Mouse (Mus musculus) ES-E14 (cell line): ENCODE data around the gene Spry1. TPM values are rescaled to one million over a fixed set of nuclear protein-coding genes. Genes with fewer than 3 reads are reported as not detected.

Source experiments
- DNase-seq: peaks from one replicate; pipeline ENCODE4 v3.0.0-alpha.2; 2013; ENCODE audit warnings: low read depth, low spot score
- H3K27ac ChIP-seq: 2 replicates; pipeline ENCODE4 v1.5.1; 2012; ENCODE audit warnings: low read depth, mild to moderate bottlenecking, low read length, moderate library complexity, mixed read lengths; ENCODE audit not compliant: poor library complexity, insufficient read depth, severe bottlenecking
- H3K36me3 ChIP-seq: 2 replicates; pipeline ENCODE4 v1.6.1; 2012; ENCODE audit warnings: mild to moderate bottlenecking, low read length, moderate library complexity, mixed read lengths; ENCODE audit not compliant: control insufficient read depth, poor library complexity, insufficient read depth, severe bottlenecking
- H3K4me1 ChIP-seq, 2 experiments: fragments of 150-350 bp in 1 of 2; sonication (generic) in 1 of 2; 2 replicates each; pipeline ENCODE4 v1.6.1; 2012; ENCODE audit warnings: low read length in 2 of 2, mild to moderate bottlenecking in 1 of 2, mixed read lengths in 1 of 2; ENCODE audit not compliant: control insufficient read depth in 2 of 2, insufficient read depth in 2 of 2, poor library complexity in 1 of 2
- H3K4me3 ChIP-seq, 2 experiments: fragments of 150-350 bp in 1 of 2; sonication (generic) in 1 of 2; 2 replicates each; pipeline ENCODE4 v1.5.1; 2012; ENCODE audit warnings: low read length in 2 of 2, low read depth in 1 of 2, mild to moderate bottlenecking in 1 of 2, mixed read lengths in 1 of 2; ENCODE audit not compliant: insufficient read depth in 1 of 2, poor library complexity in 1 of 2, severe bottlenecking in 1 of 2
- H3K9ac ChIP-seq: 2 replicates; pipeline ENCODE4 v1.6.1; 2012; ENCODE audit warnings: low read depth, mild to moderate bottlenecking, low read length, mixed read lengths; ENCODE audit not compliant: poor library complexity, insufficient read depth, severe bottlenecking
- H3K9me3 ChIP-seq: fragments of 150-350 bp; sonication (generic); 2 replicates; pipeline ENCODE4 v1.6.1; 2012; ENCODE audit warnings: low read depth, mild to moderate bottlenecking, low read length; ENCODE audit not compliant: control insufficient read depth, insufficient read depth
- CHD2 ChIP-seq: IDR thresholded peaks from 2 replicates; pipeline ENCODE4 v1.6.1; 2014; ENCODE audit warnings: mild to moderate bottlenecking, low read depth, low read length, inconsistent platforms
- HCFC1 ChIP-seq: IDR thresholded peaks from 2 replicates; pipeline ENCODE4 v1.6.1; 2012; ENCODE audit warnings: low read length, inconsistent platforms, borderline replicate concordance; ENCODE audit not compliant: insufficient read depth
- MAFK ChIP-seq: IDR thresholded peaks from 2 replicates; pipeline ENCODE4 v1.6.1; 2014; ENCODE audit warnings: mild to moderate bottlenecking, low read depth, low read length, inconsistent platforms; ENCODE audit not compliant: insufficient read depth
- ZC3H11A ChIP-seq: IDR thresholded peaks from 2 replicates; pipeline ENCODE4 v1.6.1; 2012; ENCODE audit warnings: low read depth, mild to moderate bottlenecking, inconsistent platforms, low read length, borderline replicate concordance
- ZNF384 ChIP-seq: IDR thresholded peaks from 2 replicates; pipeline ENCODE4 v1.6.1; 2012; ENCODE audit warnings: low read depth, low read length, inconsistent platforms
- in situ Hi-C, 2 experiments: fragments of 600-800 bp; cut with MboI; formaldehyde crosslinking; loops; one replicate each; pipeline ENCODE4 v1.15.1; 2025; ENCODE audit warnings: low sequenced_read_pairs in 2 of 2, inconsistent platforms in 1 of 2; ENCODE audit not compliant: unreplicated experiment in 2 of 2
- total RNA-seq: library from RNA; depleted of rRNA; stranded (reverse); fragments of 300-350 nt; gene quantifications from 2 replicates; pipeline ENCODE4 v1.2.3, GENCODE M21; 2012

Spry1 gene
- total RNA-seq, 1 experiment, result 7.1 TPM

- H3K9ac ChIP-seq, result no peak overlapping the region
- no peak for TF ChIP-seq HCFC1
- TF ChIP-seq MAFK, result no peak
- no peak for TF ChIP-seq ZNF384
- no peak for TF ChIP-seq ZC3H11A
- no peak for TF ChIP-seq CHD2
- in situ Hi-C loops, result no loop called here
- peaks cover 28% of the 10 kb centered on the region for H3K36me3 ChIP-seq
- no peak for DNase-seq
- no peaks in the 10 kb centered on the region for H3K9me3 ChIP-seq
- H3K4me1 ChIP-seq, result peaks cover 0 to 18% of the 10 kb centered on the region in 2 experiments; a peak in 3 of 4 replicates
- no peak overlapping the region for H3K4me3 ChIP-seq
- H3K27ac ChIP-seq, result no peak overlapping the region
These were observed 7.5 kb downstream of the Spry1 start for GRCm38 (mm10) chr3:37647225-37647624.

GRCm38 (mm10) chr3:37648244-37648643 lies 8.5 kb downstream of the Spry1 start:
- Histone ChIP-seq H3K36me3 (peaks cover 19% of the 10 kb centered on the region), H3K4me1 (peaks cover 0 to 11% of the 10 kb centered on the region in 2 experiments; a peak in 2 of 4 replicates), H3K9me3 (no peaks in the 10 kb centered on the region), H3K9ac (peak overlapping the region; percentile 61; the same call in 1 of the 2 replicates), H3K4me3 (peak overlapping the region; percentile 33 to 60; a peak in 3 of 4 replicates), H3K27ac (no peak overlapping the region)
- in situ Hi-C loops, result no loop called here
- TF ChIP-seq MAFK (no peak), ZC3H11A (no peak), CHD2 (no peak), ZNF384 (no peak), HCFC1 (no peak)
- DNase-seq, result no peak

DNA sequence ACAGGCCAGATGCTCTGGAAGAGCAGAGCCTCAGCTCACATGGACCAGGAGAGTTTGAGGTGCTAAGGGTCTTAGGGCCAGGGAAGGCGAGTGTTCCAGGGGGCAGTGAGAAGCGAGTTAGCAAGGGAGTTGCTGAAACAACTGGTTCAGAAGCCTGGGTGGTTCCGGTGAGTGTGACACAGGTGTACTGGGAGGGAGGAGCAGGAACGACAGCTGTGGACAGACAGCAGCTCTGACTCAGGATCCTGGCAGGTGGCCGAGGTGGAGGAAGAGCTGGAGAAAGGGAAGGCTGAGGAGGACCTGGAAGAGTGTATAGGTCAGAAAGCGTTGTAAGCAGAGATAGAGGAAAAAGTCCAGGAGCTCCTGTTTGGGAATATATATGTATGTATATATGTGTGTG lies 9.5 kb downstream of the Spry1 start:
- Histone ChIP-seq H3K4me3 (no peak overlapping the region), H3K27ac (no peak overlapping the region), H3K9ac (no peak overlapping the region), H3K9me3 (no peaks in the 10 kb centered on the region), H3K4me1 (peaks cover 0 to 8% of the 10 kb centered on the region in 2 experiments; a peak in 1 of 4 replicates), H3K36me3 (peaks cover 11% of the 10 kb centered on the region)
- DNase-seq, result no peak
- in situ Hi-C loops, result no loop called here
- TF ChIP-seq CHD2, result no peak

GRCm38 (mm10) chr3:37652537-37652936 lies 12.8 kb downstream of the Spry1 start:
- in situ Hi-C loops, result no loop called here
- no peak overlapping the region for H3K27ac ChIP-seq
- no peaks in the 10 kb centered on the region for H3K36me3 ChIP-seq
- no peak for DNase-seq
- TF ChIP-seq CHD2 (no peak), MAFK (no peak), ZC3H11A (no peak), HCFC1 (no peak), ZNF384 (no peak)
- H3K9me3 ChIP-seq, result no peaks in the 10 kb centered on the region
- H3K4me1 ChIP-seq, result peaks cover 4 to 14% of the 10 kb centered on the region in 2 experiments; a peak in 1 of 4 replicates
- no peak overlapping the region for H3K9ac ChIP-seq
- H3K4me3 ChIP-seq, result no peak overlapping the region
